Mouse (Mus musculus): ENCODE results near the gene Cldn11. TPM values are rescaled to one million over a fixed set of nuclear protein-coding genes. Genes with fewer than 3 reads are reported as not detected.

Gene Cldn11
- polyA plus RNA-seq, 1 experiment from 2014 or later: 4.5 TPM

GRCm38 (mm10) chr3:31208458-31208994 is 58.8 kb downstream of the Cldn11 start:
- Histone ChIP-seq H3K4me1 (ENCODE audit: control insufficient read depth, insufficient read depth, low read length) (peaks cover 26% of the 10 kb centered on the region), H3K9ac (ENCODE audit: low read length) (no peak overlapping the region; the same call in 1 of the 2 replicates), H3K27ac (replicated peaks; ENCODE audit: low read depth, low read length) (peak overlapping the region; percentile 16; the same call in 1 of the 2 replicates), H3K4me2 (ENCODE audit: low read depth, severe bottlenecking) (no peak overlapping the region), H3K27me3 (ENCODE audit: control insufficient read depth, insufficient read depth, low read length) (no peaks in the 10 kb centered on the region), H3K4me3 (ENCODE audit: low read depth, low read length) (no peak overlapping the region), H3K36me3 (ENCODE audit: control insufficient read depth, insufficient read depth, low read length) (no peaks in the 10 kb centered on the region), H3K9me3 (ENCODE audit: control insufficient read depth, low read length) (no peaks in the 10 kb centered on the region)
- WGBS: 5% methylated on average over 6 of the region's 6 CpGs
- ATAC-seq (ENCODE audit: insufficient number of reproducible peaks, low FRiP score, low TSS enrichment, low read depth) (no peak), DNase-seq (ENCODE audit: low spot score) (peak; percentile 54)

GRCm38 (mm10) chr3:31209001-31209400 is 59.3 kb downstream of the Cldn11 start:
- H3K9ac ChIP-seq (ENCODE audit: low read length): no peak overlapping the region; the same call in 1 of the 2 replicates
- ATAC-seq (ENCODE audit: insufficient number of reproducible peaks, low FRiP score, low TSS enrichment, low read depth) (no peak), DNase-seq (ENCODE audit: low spot score) (peak; percentile 63)
- H3K27ac ChIP-seq (replicated peaks; ENCODE audit: low read depth, low read length): peak overlapping the region; percentile 16; the same call in 1 of the 2 replicates
- peaks cover 31% of the 10 kb centered on the region for H3K4me1 ChIP-seq (ENCODE audit: control insufficient read depth, insufficient read depth, low read length)
- no peaks in the 10 kb centered on the region for H3K9me3 ChIP-seq (ENCODE audit: control insufficient read depth, low read length)
- 3% methylated on average over 19 of the region's 19 CpGs for WGBS
- H3K36me3 ChIP-seq (ENCODE audit: control insufficient read depth, insufficient read depth, low read length): no peaks in the 10 kb centered on the region
- H3K4me2 ChIP-seq (ENCODE audit: low read depth, severe bottlenecking): no peak overlapping the region
- no peak overlapping the region for H3K4me3 ChIP-seq (ENCODE audit: low read depth, low read length)
- H3K27me3 ChIP-seq (ENCODE audit: control insufficient read depth, insufficient read depth, low read length): no peaks in the 10 kb centered on the region

- H3K36me3 ChIP-seq (ENCODE audit: control insufficient read depth, insufficient read depth, low read length): no peaks in the 10 kb centered on the region
- DNase-seq (ENCODE audit: low spot score): peak; percentile 79
- H3K4me1 ChIP-seq (ENCODE audit: control insufficient read depth, insufficient read depth, low read length): peaks cover 31% of the 10 kb centered on the region
- H3K27ac ChIP-seq (replicated peaks; ENCODE audit: low read depth, low read length): peak overlapping the region; percentile 92
- H3K4me3 ChIP-seq (ENCODE audit: low read depth, low read length): no peak overlapping the region
- WGBS: 30% methylated on average over 9 of the region's 9 CpGs
- no peaks in the 10 kb centered on the region for H3K27me3 ChIP-seq (ENCODE audit: control insufficient read depth, insufficient read depth, low read length)
- no peak overlapping the region for H3K9ac ChIP-seq (ENCODE audit: low read length)
- H3K4me2 ChIP-seq (ENCODE audit: low read depth, severe bottlenecking): 0 out of 2 replicates have a peak overlapping the region, but pooled peaks have one; percentile 12
- peak; percentile 93 for ATAC-seq (ENCODE audit: insufficient number of reproducible peaks, low FRiP score, low TSS enrichment, low read depth)
- H3K9me3 ChIP-seq (ENCODE audit: control insufficient read depth, low read length): no peaks in the 10 kb centered on the region
Observed at GRCm38 (mm10) chr3:31212205-31213038, 62.7 kb downstream of the Cldn11 start.

GRCm38 (mm10) chr3:31213802-31214201 is 64.1 kb downstream of the Cldn11 start:
- Histone ChIP-seq H3K4me2 (ENCODE audit: low read depth, severe bottlenecking) (no peak overlapping the region), H3K36me3 (ENCODE audit: control insufficient read depth, insufficient read depth, low read length) (no peaks in the 10 kb centered on the region), H3K9me3 (ENCODE audit: control insufficient read depth, low read length) (no peaks in the 10 kb centered on the region), H3K4me1 (ENCODE audit: control insufficient read depth, insufficient read depth, low read length) (peaks cover 21% of the 10 kb centered on the region), H3K27me3 (ENCODE audit: control insufficient read depth, insufficient read depth, low read length) (no peaks in the 10 kb centered on the region), H3K4me3 (ENCODE audit: low read depth, low read length) (no peak overlapping the region), H3K9ac (ENCODE audit: low read length) (0 out of 2 replicates have a peak overlapping the region, but pooled peaks have one; percentile 12), H3K27ac (replicated peaks; ENCODE audit: low read depth, low read length) (peak overlapping the region; percentile 92)
- ATAC-seq (ENCODE audit: insufficient number of reproducible peaks, low FRiP score, low TSS enrichment, low read depth) (no peak), DNase-seq (ENCODE audit: low spot score) (no peak)
- 29% methylated on average over 3 of the region's 3 CpGs for WGBS

Other genes starting within 250 kb of the Cldn11 start
- gene Phc3, start 180.5 kb upstream of the Cldn11 start, polyA plus RNA-seq (2014; fragmentation: Nextera tagmentation; extraction: Ambion mirVana): 4.6 and 5.1 TPM in 2 replicates
- 43.1 TPM in 2 replicates for gene Prkci, start 154.2 kb upstream of the Cldn11 start, polyA plus RNA-seq (2014; fragmentation: Nextera tagmentation; extraction: Ambion mirVana)
- 33.5 and 34.5 TPM in 2 replicates for gene Skil, start 54.9 kb upstream of the Cldn11 start, polyA plus RNA-seq (2014; fragmentation: Nextera tagmentation; extraction: Ambion mirVana)
- 0.07 and 0.09 TPM in 2 replicates for gene Slc7a14, start 160.5 kb downstream of the Cldn11 start, polyA plus RNA-seq (2014; fragmentation: Nextera tagmentation; extraction: Ambion mirVana)

All from limb, embryonic 11.5 days (tissue).